Mouse (Mus musculus) lung, adult 2 months (tissue): ENCODE results near the gene Opcml.

Source experiments
- CTCF ChIP-seq: fragments of 200-500 bp; IDR thresholded peaks from 2 replicates; pipeline ENCODE4 v1.5.1; 2011; ENCODE audit warnings: mild to moderate bottlenecking, low read length, control low read depth; ENCODE audit not compliant: insufficient read depth
- POLR2A ChIP-seq: fragments of 200-500 bp; IDR thresholded peaks from 2 replicates; pipeline ENCODE4 v1.6.1; 2011; ENCODE audit warnings: low read depth, mild to moderate bottlenecking, control low read depth, low read length, borderline replicate concordance; ENCODE audit errors: extremely low read depth

DNA sequence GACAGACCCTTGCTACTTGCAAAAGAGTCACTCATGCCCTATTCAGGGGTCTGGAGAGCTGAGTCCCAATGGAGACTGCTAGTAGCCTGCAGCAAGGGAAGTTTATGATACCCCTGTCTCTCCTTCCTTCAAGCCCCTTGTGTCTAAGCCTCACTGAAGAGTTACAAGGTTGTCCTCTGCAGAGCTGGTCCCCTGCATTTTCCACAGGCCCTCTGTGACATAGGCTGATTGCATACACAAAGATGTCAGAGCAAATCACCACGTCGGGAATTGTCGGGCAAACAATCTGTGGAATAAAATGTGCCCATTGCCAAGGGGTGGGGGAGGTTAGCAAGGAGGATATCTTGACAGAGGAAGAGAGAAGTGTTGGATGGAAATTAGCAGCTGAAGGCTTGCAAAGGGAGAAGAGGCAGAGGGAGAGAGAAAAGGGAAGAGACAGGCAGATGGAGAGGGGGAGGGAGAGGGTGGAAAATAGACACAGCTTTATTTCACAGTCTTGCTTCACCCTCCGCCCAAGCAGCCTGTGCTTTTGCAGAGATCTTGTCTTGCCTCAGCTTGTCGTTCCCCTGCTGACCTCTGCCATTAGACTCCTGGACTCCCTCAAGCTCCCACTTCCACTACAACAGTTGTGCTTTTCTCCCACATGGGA lies 596.1 kb downstream of the Opcml start:
- no peak for TF ChIP-seq POLR2A
- no peak for TF ChIP-seq CTCF
